Mouse (Mus musculus): ENCODE data around the gene R3hdm1.

DNA sequence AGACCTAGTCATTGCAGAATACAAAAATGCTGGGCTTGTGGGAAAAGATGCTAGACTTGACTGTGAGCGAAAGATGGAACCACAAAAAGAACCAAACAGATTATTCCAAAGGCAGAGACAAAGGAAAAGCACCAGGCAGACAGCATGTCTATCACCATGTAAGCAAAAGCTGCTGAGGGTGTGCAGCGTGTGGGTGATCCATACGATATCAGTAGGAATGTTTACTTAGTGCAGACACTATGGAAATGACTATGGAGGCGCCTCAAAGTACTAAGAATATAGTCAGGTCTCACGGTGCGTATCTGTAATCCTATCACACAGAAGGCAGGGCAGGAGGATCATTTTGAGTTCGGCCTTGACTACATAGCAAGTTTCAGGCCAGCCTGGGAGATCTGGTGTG is 21.2 kb upstream of the R3hdm1 start:
- TF ChIP-seq CTCF (conservative IDR thresholded peaks at IDR 0.05; ENCODE audit: low read length) (no peak), NANOG (IDR thresholded peaks at IDR 0.05; ENCODE audit: borderline replicate concordance, low read length) (no peak), POU5F1 (IDR thresholded peaks at IDR 0.05; ENCODE audit: borderline replicate concordance, low read length) (no peak)
